Mouse (Mus musculus) ES-Bruce4 (cell line): ENCODE results near the gene Cd101.

Experiments
- CTCF ChIP-seq: IDR thresholded peaks from one replicate; pipeline ENCODE4 v1.8.1; 2011; ENCODE audit warnings: low read depth, low read length
- EP300 ChIP-seq: IDR thresholded peaks from 2 replicates; pipeline ENCODE4 v1.6.1; 2011; ENCODE audit warnings: low read depth, low read length; ENCODE audit not compliant: insufficient read depth

GRCm38 (mm10) chr3:101016050-101016449 is 13.3 kb downstream of the Cd101 start:
- TF ChIP-seq CTCF (no peak), EP300 (no peak)
